Mouse (Mus musculus): ENCODE measurements at regions not wholly inside any gene's neighbourhood (a gene's known extent, or its start where the extent isn't known, plus 50 kb on each side); places are given as distances from the start of the nearest gene placed in this dataset.

- no peak for DNase-seq
Measured at GRCm38 (mm10) chr1:122273579-122273978, 705.8 kb upstream of the Ddx18 start.

DNA sequence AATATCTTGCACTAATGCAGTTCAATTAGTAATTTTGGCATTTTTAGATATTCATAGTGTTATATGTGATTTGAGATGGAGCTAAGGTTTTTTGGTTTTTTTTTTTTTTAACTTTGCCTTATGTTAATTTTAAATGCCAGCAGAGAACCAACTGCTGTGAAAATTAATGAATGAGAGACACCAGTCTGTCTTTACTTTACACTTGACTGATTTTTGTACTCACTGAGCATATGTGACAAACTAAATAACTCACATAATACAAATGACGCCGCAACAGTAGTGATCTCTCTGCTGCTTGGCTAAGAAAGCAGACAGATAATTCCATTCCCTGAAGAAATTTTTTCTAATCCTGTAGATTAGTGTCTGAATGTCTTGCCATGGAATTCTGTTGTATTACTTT is 675.2 kb upstream of the Ddx18 start:
- DNase-seq, result no peak

- no peak for DNase-seq
Measured at GRCm38 (mm10) chr1:122241511-122241910, 673.7 kb upstream of the Ddx18 start.

- no peak for DNase-seq
Measured at GRCm38 (mm10) chr1:122230442-122230841, 662.7 kb upstream of the Ddx18 start.

- peak; percentile 78 for DNase-seq
Measured at GRCm38 (mm10) chr1:122212484-122212883, 644.7 kb upstream of the Ddx18 start.

DNA sequence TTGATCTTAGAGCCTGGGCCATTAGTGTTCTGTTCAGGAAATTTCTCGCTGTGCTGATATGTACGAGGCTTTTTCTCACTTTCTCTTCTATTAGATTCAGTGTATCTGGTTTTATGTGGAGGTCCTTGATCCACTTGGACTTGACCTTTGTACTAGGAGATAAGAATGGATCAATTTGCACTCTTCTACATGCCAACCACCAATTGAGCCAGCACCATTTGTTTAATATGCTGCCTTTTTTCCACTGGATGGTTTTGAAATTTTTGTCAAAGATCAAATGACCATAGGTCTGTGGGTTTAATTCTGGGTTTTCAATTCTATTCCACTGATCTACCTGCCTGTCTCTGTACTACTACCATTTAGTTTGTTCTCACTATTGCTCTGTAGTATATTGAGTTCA is 640.8 kb upstream of the Ddx18 start:
- no peak for DNase-seq

GRCm38 (mm10) chr1:122169547-122169946 is 601.8 kb upstream of the Ddx18 start:
- DNase-seq, result no peak

DNA sequence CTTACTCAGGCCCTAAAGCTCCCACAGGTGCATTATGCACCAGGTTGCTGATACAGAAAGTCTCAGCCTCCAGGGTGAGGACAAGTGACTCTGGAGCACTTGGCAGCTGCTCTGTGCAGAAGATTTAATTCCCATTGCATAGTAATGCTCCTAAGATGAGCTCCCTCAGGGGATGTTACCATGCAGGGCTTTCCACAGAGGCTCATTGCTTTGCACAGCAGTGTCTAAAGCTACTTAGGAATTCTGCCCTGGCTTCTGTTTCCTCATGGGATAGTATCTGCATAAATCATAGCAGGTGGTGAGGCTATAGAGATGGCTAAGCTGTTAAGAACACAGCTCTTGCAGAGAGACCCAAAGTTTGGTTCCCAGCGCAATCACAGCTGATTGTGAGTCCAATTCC is 594.0 kb upstream of the Ddx18 start:
- no peak for DNase-seq

GRCm38 (mm10) chr1:122141362-122141761 is 573.6 kb upstream of the Ddx18 start:
- DNase-seq, result no peak

DNA sequence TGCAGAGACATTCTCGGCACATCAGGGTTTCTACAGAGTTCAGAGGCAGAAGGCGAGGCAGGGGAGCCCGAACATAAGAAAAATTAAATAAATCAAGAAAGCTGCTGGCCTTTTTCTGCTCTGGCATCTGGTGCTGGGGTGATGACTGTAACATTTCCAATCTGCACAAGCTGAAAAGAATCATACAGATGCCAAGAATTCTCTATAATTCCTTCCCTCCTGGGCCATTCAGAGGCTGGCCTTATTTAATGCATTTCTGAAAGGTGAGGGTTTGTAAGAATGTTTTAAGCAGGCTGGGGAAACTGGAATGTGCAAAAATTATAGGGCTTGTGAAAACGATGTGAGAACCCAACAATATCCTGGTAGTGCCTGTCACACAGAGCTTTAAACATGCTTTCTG is 556.2 kb upstream of the Ddx18 start:
- no peak for DNase-seq

DNA sequence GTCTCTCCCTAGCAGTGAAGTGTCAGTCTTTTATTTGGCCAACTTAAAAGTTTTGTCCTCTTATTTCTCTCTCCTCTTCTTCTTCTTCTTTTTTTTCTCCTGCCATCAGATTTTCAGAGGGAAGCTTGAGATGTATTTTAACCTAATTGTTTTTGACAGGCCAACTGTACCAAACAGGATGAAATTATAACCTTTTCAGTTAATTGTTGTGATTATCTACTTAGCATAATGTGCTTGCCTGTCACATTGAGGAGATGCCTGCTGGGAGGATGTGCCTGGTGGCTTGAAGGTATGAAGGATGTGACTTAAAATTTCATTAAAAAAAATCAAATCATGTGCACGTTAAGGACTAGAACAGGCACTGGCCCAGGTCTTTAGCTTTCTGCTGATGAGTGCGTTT is 527.9 kb upstream of the Ddx18 start:
- DNase-seq, result no peak

DNA sequence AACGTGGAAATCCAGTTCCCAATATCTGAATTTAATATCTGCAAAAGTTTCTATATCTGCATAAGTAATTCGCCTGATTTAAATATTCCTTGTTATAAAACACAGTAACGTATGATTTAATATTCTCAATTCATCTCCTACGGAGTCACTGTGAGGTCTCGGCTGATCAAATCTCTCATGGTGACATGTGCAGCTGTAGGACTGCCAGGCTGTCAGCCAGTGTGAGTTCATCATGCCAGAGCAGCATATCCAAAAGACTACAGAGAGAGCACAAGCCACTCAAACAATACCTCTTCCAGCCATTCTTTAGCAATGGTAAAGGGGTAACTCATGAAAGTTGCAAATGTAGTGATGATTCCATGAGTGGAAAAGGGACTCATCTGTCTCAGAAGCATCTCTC is 514.7 kb upstream of the Ddx18 start:
- no peak for DNase-seq

- no peak for DNase-seq
Measured at GRCm38 (mm10) chr1:122076085-122076484, 508.3 kb upstream of the Ddx18 start.

DNA sequence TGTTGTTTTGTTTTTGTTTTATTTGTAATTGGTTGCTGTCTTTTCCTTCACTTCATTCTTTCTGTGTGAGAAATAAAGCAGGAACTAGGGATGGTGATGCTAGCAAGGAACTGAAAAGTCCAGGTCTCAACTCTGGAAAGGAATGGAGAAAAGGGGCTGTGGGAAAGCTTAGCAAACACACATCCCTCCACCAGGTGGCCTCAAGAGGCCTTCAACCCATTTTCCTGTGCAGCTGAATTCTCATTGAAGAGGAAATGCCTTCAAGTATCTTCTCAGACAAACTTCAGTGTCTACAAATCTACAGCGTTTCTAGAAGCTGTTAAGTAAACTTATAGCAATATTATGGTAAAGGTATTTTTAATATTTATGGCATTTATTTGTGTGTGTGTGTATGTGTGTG is 487.4 kb upstream of the Ddx18 start:
- DNase-seq, result no peak

DNA sequence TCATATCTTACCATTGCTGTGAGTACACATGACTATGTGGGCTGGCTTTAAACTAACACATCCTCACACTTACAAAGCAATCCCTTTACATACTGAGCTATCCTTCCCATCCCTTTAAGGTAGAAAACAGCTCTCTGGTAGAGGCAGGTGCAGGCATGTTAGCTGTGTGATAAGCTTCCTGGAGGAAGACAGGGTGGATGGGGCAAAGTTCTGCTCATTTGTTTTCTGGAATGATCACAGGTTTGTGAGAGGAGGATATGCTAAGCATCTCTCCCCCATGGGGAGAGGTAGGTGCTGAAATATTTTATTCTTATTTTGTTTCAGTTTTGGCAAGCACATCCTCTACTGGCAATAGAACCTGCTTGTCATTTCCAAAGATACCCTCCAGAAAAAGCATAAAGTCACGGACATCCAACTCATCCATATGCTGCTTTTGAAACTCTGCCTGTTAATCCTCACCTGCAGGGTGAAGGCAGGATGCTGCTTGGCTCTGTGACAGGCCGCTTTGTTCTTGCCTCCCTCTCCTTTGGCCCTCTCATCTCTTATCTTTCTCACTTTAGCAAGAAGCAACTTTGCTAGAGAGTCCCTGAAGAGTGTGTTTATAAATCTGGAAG is 480.4 kb upstream of the Ddx18 start:
- DNase-seq, result no peak

GRCm38 (mm10) chr1:122043896-122044295 is 476.1 kb upstream of the Ddx18 start:
- DNase-seq, result no peak

- no peak for DNase-seq
Measured at GRCm38 (mm10) chr1:122043114-122043513, 475.3 kb upstream of the Ddx18 start.

DNA sequence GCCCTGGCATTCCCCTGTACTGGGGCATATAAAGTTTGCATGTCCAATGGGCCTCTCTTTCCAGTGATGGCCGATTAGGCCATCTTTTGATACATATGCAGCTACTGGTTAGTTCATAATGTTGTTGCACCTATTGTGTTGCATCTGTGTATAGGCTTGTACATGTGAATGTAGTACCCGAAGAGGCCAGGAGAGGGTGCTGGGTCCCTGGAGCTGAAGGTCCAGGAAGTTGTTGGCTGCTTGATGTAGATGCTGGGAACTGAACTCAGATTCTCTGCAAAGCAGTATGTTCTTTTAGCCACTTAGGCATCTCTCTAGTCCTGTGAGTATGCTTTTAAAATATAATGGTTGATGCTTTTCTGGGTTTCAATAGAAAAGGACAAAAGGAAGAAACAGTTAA is 440.0 kb upstream of the Ddx18 start:
- no peak for DNase-seq

DNA sequence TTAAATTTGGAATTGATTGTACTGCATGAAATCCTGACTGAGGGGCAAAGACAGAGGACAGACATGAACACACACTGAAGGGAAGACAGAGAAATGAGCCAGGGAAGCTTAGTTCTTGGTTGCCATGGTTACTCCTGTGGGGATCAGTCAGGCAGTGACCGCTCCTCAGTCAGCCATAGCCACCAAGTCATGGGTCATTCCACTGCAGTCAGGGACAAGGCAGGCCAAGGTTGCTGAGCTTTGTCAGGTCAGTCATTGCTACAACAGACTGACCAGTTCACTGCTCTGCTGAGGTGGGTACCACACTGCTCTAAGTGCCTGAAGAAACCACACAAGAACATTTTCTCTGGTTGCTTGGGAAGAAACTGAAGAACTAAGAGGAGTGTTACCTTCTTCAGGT is 428.7 kb upstream of the Ddx18 start:
- no peak for DNase-seq

DNA sequence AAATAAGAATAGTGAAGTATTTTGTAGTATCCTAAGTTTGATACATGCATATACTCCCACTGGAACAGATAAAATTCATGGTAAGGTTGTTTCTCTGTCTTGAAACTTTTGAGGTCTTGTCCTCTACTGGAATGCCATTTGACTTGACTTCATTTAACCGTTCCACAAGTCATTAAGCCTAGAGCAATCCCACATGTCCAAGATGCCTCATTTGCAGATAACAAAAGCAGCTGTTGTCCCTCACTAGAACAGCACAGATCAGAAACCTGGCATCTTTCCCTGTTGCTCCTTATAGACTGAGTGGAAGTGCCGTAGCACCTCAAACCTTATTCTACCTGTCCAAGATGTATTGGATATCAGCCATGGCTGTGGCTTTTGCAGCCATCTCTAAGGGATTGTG is 422.9 kb upstream of the Ddx18 start:
- DNase-seq, result peak; percentile 3

- no peak for DNase-seq
Measured at GRCm38 (mm10) chr1:121958942-121959341, 391.2 kb upstream of the Ddx18 start.

DNA sequence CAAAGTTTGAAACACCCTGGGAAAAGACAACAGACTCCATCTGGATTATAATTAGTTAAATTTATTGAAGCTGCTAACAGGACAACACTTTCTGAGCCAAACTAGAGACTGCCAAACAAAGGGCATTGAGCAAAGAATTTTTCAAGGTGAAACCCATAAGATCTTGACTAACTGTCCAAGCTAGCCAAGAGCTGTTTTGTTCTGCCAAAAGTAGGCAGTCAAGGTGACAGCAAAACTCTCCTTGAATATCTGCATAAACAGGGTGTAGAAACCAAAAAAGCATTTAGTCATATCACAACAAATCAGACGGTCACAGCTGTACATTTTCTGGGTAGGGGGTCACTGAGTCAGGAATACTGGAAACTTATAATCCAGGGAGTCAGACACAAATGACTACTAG is 368.1 kb upstream of the Ddx18 start:
- DNase-seq, result no peak
